In genomic region chr1:36547981-36548598, GRCm38 (mm10) we compare ENCODE assay signal across 7 mouse cellular contexts. TPM values are rescaled to one million over a fixed set of nuclear protein-coding genes. Genes with fewer than 3 reads are reported as not detected.
DNase-seq lines count a peak whose midpoint lies in the region; ATAC-seq and TF ChIP-seq lines count a peak whose summit lies in the region.

No protein-coding gene starts in this region.

- peak overlapping the region; percentile 33; the same call in 1 of the 2 replicates for H3K27ac ChIP-seq in neural tube, embryonic 12.5 days
- peak overlapping the region; percentile 57; the same call in 1 of the 2 replicates for H3K27ac ChIP-seq in forebrain, embryonic 11.5 days (ENCODE audit: low read depth, low read length)
- peak overlapping the region; percentile 35; the same call in 1 of the 2 replicates for H3K27ac ChIP-seq in lung, postnatal 0 days (ENCODE audit: low read length)
- peak overlapping the region; percentile 9; the same call in 1 of the 2 replicates for H3K27ac ChIP-seq in testis, adult 2 months (ENCODE audit: control insufficient read depth, insufficient read depth, low read depth, low read length)

- no peak overlapping the region for H3K9ac ChIP-seq in neural tube, embryonic 12.5 days
- H3K9ac ChIP-seq in forebrain, embryonic 11.5 days (ENCODE audit: low read length), result peak overlapping the region; percentile 32; the same call in 1 of the 2 replicates
- no peak overlapping the region for H3K9ac ChIP-seq in lung, postnatal 0 days (replicated peaks; ENCODE audit: low read depth)

- no peak for TF ChIP-seq POLR2A in testis, adult 2 months (IDR thresholded peaks at IDR 0.05; ENCODE audit: control insufficient read depth, low read depth, low read length)

- peak overlapping the region; percentile 35; the same call in 1 of the 2 replicates for H3K4me2 ChIP-seq in neural tube, embryonic 12.5 days (replicated peaks)
- H3K4me2 ChIP-seq in forebrain, embryonic 11.5 days (ENCODE audit: low read depth, low read length, severe bottlenecking), result no peak overlapping the region
- no peak overlapping the region for H3K4me2 ChIP-seq in lung, postnatal 0 days (replicated peaks; ENCODE audit: low read depth, low read length)

- no peak for TF ChIP-seq CTCF in lung, postnatal 0 days (IDR thresholded peaks at IDR 0.05)
- no peak for TF ChIP-seq CTCF in testis, adult 2 months (IDR thresholded peaks at IDR 0.05; ENCODE audit: control insufficient read depth, insufficient read depth, insufficient replicate concordance, low read depth, low read length)

- no peak for TF ChIP-seq EP300 in lung, postnatal 0 days (IDR thresholded peaks at IDR 0.05)

- no peaks in the 10 kb centered on the region for H3K27me3 ChIP-seq in neural tube, embryonic 12.5 days (replicated peaks)
- no peaks in the 10 kb centered on the region for H3K27me3 ChIP-seq in forebrain, embryonic 11.5 days (ENCODE audit: control insufficient read depth, insufficient read depth, low read length)
- H3K27me3 ChIP-seq in lung, postnatal 0 days (replicated peaks; ENCODE audit: insufficient read depth, low read length), result no peaks in the 10 kb centered on the region
- H3K27me3 ChIP-seq in testis, adult 2 months (ENCODE audit: control insufficient read depth, insufficient read depth, low read length), result no peaks in the 10 kb centered on the region

- H3K36me3 ChIP-seq in neural tube, embryonic 12.5 days, result peaks cover 49% of the 10 kb centered on the region
- peaks cover 33% of the 10 kb centered on the region for H3K36me3 ChIP-seq in forebrain, embryonic 11.5 days (ENCODE audit: control insufficient read depth, insufficient read depth, low read length)
- H3K36me3 ChIP-seq in lung, postnatal 0 days (ENCODE audit: insufficient read depth, low read length), result peaks cover 38% of the 10 kb centered on the region
- H3K36me3 ChIP-seq in testis, adult 2 months (ENCODE audit: control insufficient read depth, insufficient read depth, low read length), result peaks cover 5% of the 10 kb centered on the region

- no peaks in the 10 kb centered on the region for H3K9me3 ChIP-seq in neural tube, embryonic 12.5 days
- no peaks in the 10 kb centered on the region for H3K9me3 ChIP-seq in forebrain, embryonic 11.5 days (ENCODE audit: control insufficient read depth, low read length)
- H3K9me3 ChIP-seq in lung, postnatal 0 days (ENCODE audit: low read length), result no peaks in the 10 kb centered on the region

- 46% methylated on average over 9 of the region's 9 CpGs for WGBS in neural tube, embryonic 12.5 days
- 47% methylated on average over 9 of the region's 9 CpGs for WGBS in forebrain, embryonic 11.5 days
- 23% methylated on average over 9 of the region's 9 CpGs for WGBS in lung, postnatal 0 days

- no peak for ATAC-seq in neural tube, embryonic 12.5 days (ENCODE audit: low FRiP score, low read depth)
- no peak for ATAC-seq in forebrain, embryonic 11.5 days (replicated peaks; ENCODE audit: low FRiP score)
- no peak for ATAC-seq in lung, postnatal 0 days

- no peak overlapping the region for H3K4me3 ChIP-seq in neural tube, embryonic 12.5 days
- no peak overlapping the region for H3K4me3 ChIP-seq in forebrain, embryonic 11.5 days (ENCODE audit: low read depth, low read length)
- no peak overlapping the region for H3K4me3 ChIP-seq in lung, postnatal 0 days (ENCODE audit: low read depth, low read length)
- no peak overlapping the region for H3K4me3 ChIP-seq in testis, adult 2 months (ENCODE audit: control insufficient read depth, low read depth, low read length)

- DNase-seq in neural tube, embryonic 10.5 days (ENCODE audit: extremely low spot score, low spot score), result no peak
- no peak for DNase-seq in forebrain, embryonic 11.5 days (ENCODE audit: low spot score)
- DNase-seq in heart, postnatal 4 days, result peak; percentile 73
- peak; percentile 55 for DNase-seq in lung, postnatal 0 days (ENCODE audit: low spot score)
- no peak for DNase-seq in natural killer cell, adult 2 months (ENCODE audit: low spot score in 2 of 2)

- H3K4me1 ChIP-seq in neural tube, embryonic 12.5 days, result peaks cover 36% of the 10 kb centered on the region
- peaks cover 13% of the 10 kb centered on the region for H3K4me1 ChIP-seq in forebrain, embryonic 11.5 days (replicated peaks; ENCODE audit: control insufficient read depth, insufficient read depth, low read length)
- no peaks in the 10 kb centered on the region for H3K4me1 ChIP-seq in lung, postnatal 0 days (ENCODE audit: insufficient read depth, low read depth, low read length)
- H3K4me1 ChIP-seq in testis, adult 2 months (ENCODE audit: control insufficient read depth, insufficient read depth, low read length), result peaks cover 15% of the 10 kb centered on the region

RNA-seq across cellular contexts. Expression of gene Ankrd39, which starts 0.8 kb away (rescaled TPM):
- polyA plus RNA-seq in neural tube, embryonic 12.5 days (2016; fragmentation: Nextera tagmentation; extraction: Ambion mirVana), result 18.6 and 19.5 TPM in 2 replicates
- 18.7 and 20.8 TPM in 2 replicates for polyA plus RNA-seq in forebrain, embryonic 11.5 days (2014; fragmentation: Nextera tagmentation; extraction: Ambion mirVana)
- 10 to 100 TPM; 16.0 to 18.5 TPM for total RNA-seq in heart, postnatal 4 days (2021)
- 19.4 and 23.1 TPM in 2 replicates for polyA plus RNA-seq in lung, postnatal 0 days (2015; fragmentation: Nextera tagmentation; extraction: Ambion mirVana)
- 13.7 and 17.0 TPM in 2 replicates for polyA plus RNA-seq in testis, adult 2 months (2012; rRNA removed)

RNA-seq across cellular contexts. Expression of gene Gm42417, which starts 8.9 kb away (rescaled TPM):
- 1.0 TPM in 1 of 2 replicates, not detected in the other for polyA plus RNA-seq in neural tube, embryonic 12.5 days (2016; fragmentation: Nextera tagmentation; extraction: Ambion mirVana)
- polyA plus RNA-seq in forebrain, embryonic 11.5 days (2014; fragmentation: Nextera tagmentation; extraction: Ambion mirVana), result not detected in 2 replicates
- 10 to 100 TPM; 48.6 to 69.8 TPM for total RNA-seq in heart, postnatal 4 days (2021)
- polyA plus RNA-seq in lung, postnatal 0 days (2015; fragmentation: Nextera tagmentation; extraction: Ambion mirVana), result 0.62 TPM in 1 of 2 replicates, not detected in the other
- polyA plus RNA-seq in testis, adult 2 months (2012; rRNA removed), result 0.05 and 0.08 TPM in 2 replicates

RNA-seq across cellular contexts. Expression of gene Sema4c, which starts 10.1 kb away (rescaled TPM):
- polyA plus RNA-seq in neural tube, embryonic 12.5 days (2016; fragmentation: Nextera tagmentation; extraction: Ambion mirVana), result 35.4 and 38.2 TPM in 2 replicates
- polyA plus RNA-seq in forebrain, embryonic 11.5 days (2014; fragmentation: Nextera tagmentation; extraction: Ambion mirVana), result 2.9 and 3.3 TPM in 2 replicates
- total RNA-seq in heart, postnatal 4 days (2021), result 10 to 100 TPM; 26.7 to 31.2 TPM
- polyA plus RNA-seq in lung, postnatal 0 days (2015; fragmentation: Nextera tagmentation; extraction: Ambion mirVana), result 11.7 and 15.0 TPM in 2 replicates
- 14.6 and 15.8 TPM in 2 replicates for polyA plus RNA-seq in testis, adult 2 months (2012; rRNA removed)

RNA-seq across cellular contexts. Expression of gene Ankrd23, which starts 11.4 kb away (rescaled TPM):
- 16.4 and 16.6 TPM in 2 replicates for polyA plus RNA-seq in neural tube, embryonic 12.5 days (2016; fragmentation: Nextera tagmentation; extraction: Ambion mirVana)
- polyA plus RNA-seq in forebrain, embryonic 11.5 days (2014; fragmentation: Nextera tagmentation; extraction: Ambion mirVana), result 14.1 and 16.5 TPM in 2 replicates
- total RNA-seq in heart, postnatal 4 days (2021), result 100 to 1,000 TPM; 151 to 159 TPM
- polyA plus RNA-seq in lung, postnatal 0 days (2015; fragmentation: Nextera tagmentation; extraction: Ambion mirVana), result 6.2 and 10.5 TPM in 2 replicates
- 11.0 and 11.5 TPM in 2 replicates for polyA plus RNA-seq in testis, adult 2 months (2012; rRNA removed)

RNA-seq across cellular contexts. Expression of gene Cnnm3, which starts 36.4 kb away (rescaled TPM):
- 3.7 and 5.3 TPM in 2 replicates for polyA plus RNA-seq in neural tube, embryonic 12.5 days (2016; fragmentation: Nextera tagmentation; extraction: Ambion mirVana)
- polyA plus RNA-seq in forebrain, embryonic 11.5 days (2014; fragmentation: Nextera tagmentation; extraction: Ambion mirVana), result 6.8 and 7.4 TPM in 2 replicates
- 10 to 100 TPM; 14.9 to 15.7 TPM for total RNA-seq in heart, postnatal 4 days (2021)
- 3.3 TPM in 2 replicates for polyA plus RNA-seq in lung, postnatal 0 days (2015; fragmentation: Nextera tagmentation; extraction: Ambion mirVana)
- polyA plus RNA-seq in testis, adult 2 months (2012; rRNA removed), result 5.6 and 5.9 TPM in 2 replicates

Comparison
In these comparisons a context has a peak if more than half of its experiments do, and no peak if none do; other contexts are left out.
1. DNase-seq: peak in heart, postnatal 4 days (single experiment) and lung, postnatal 0 days (single experiment); none in neural tube, embryonic 10.5 days (single experiment), forebrain, embryonic 11.5 days (single experiment) and natural killer cell, adult 2 months (0 of 2).
2. Peak in every context shown above with its lines, with median percentiles within 50 percentile points of each other: H3K27ac ChIP-seq.